Mouse (Mus musculus): Measurements from ENCODE around the gene Pofut1.
A peak's percentile ranks its signal among the peaks of the same experiment; 100 is the strongest.

DNA sequence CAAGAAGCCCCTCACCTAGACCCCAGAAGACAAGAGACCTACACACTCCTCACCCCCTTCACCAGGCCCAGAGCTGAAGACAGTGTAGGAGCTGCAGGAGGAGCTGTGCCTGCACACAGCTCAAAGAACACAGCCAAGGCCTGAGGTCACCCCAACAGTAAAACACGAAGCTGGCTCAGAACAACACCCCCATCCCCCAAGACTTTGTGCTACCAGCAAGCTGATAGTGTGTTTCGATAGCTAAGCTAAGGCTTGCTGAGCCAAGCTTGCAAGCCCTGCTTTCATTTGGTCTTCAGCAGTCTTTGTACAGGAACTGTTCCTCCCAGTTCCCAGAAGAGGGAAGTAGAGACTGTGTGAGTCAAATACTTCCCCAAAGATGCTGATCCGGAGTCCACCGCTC is 57.5 kb downstream of the Pofut1 start:
- TF ChIP-seq CTCF (conservative IDR thresholded peaks at IDR 0.05; ENCODE audit: insufficient read depth, insufficient read length, low read depth, low read length) (0 out of 2 replicates have a peak, but pooled peaks have one; percentile 23), POLR2A (IDR thresholded peaks at IDR 0.05; ENCODE audit: low read depth, low read length) (no peak)

Measured in kidney, adult 2 months (tissue).